Mouse (Mus musculus) heart, adult 11 months (tissue): ENCODE data around the gene Defb41.
"Not testable (repeated sequence)": the region's sequence is repeated elsewhere in the genome, so short reads cannot be mapped to it uniquely, and the experiment has no call there.

Source experiments
- DNase-seq: peaks from one replicate; pipeline ENCODE4 v3.0.0; 2022

Defb41 gene

GRCm38 (mm10) chr1:18265038-18265437 is at the start of gene Defb41:
TSS of gene Defb41 (minus strand) at chr1:18265138.
- no peak for DNase-seq

GRCm38 (mm10) chr1:18308474-18308829 is 43.5 kb upstream of the Defb41 start:
- no peak for DNase-seq

GRCm38 (mm10) chr1:18307545-18308473 is 42.9 kb upstream of the Defb41 start:
- no peak for DNase-seq

GRCm38 (mm10) chr1:18292515-18292914 is 27.6 kb upstream of the Defb41 start:
- DNase-seq = no peak

DNA sequence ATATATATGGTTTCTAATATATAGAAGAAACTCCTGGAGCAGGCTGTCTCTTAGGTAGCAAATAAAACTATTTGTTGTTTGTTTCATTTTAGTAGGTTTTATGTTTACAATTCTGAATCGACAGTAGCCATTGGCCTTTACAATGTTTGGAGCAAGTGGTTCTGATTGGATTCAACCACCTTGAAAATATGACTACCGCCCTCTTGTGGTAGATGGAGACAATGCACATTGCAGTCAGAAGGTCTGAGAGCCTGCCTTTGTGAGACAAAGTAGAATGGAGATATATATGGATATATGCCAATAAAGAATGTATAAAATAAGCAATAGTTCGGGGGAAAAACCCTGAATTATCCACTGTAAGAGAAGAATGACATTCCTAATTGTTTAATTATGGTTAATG is 23.9 kb upstream of the Defb41 start:
- DNase-seq = no peak

- DNase-seq = no peak
Observed at GRCm38 (mm10) chr1:18287371-18287770, 22.4 kb upstream of the Defb41 start.

- DNase-seq = no peak
Observed at GRCm38 (mm10) chr1:18271095-18271494, 6.2 kb upstream of the Defb41 start.

DNA sequence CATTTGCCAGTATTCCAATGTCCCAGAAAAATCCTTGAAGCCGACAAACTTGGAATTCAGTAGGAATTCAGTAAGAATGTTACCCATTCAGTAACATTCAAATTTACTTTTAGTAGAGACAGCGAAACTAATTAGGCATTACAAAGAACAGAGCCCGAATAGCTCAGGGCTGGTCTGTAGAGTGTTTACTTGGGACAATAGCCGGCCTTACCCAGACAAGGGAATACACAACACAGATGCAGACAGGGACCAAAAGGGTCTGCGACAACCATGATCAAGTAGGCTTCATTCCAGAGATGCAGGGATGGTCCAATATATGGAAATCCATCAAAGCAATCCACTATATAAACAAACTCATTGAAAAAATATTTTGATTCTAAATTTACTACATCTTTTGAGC is 3.9 kb upstream of the Defb41 start:
- DNase-seq = peak; percentile 52

- DNase-seq = not testable (repeated sequence)
Observed at GRCm38 (mm10) chr1:18245801-18246580, 18.9 kb downstream of the Defb41 start.

DNA sequence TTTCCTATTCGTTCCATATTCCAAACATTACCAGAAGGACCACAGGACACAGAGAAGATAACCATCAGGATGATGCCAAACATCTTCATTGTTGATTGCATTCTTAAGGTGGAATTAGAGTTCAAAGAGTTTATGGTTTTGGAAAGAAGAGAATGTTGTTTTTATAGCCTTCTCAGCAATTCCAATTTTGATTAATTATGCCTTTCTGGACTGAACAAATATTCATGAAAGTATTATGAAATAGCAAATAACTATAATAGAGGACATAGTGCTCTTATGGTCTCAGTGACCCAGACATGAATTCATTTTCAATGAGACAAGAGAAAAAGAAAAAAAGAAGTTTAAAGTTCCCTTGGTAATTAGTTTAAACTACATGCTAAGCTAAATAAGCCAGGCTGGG is 27.6 kb downstream of the Defb41 start, which contains the start of gene Defb18:
Defb18 (minus strand) TSS at position 101 of the 400 bp plus-strand sequence.
- no peak for DNase-seq

- DNase-seq = no peak
Observed at GRCm38 (mm10) chr1:18223385-18223945, 41.5 kb downstream of the Defb41 start.
